Mouse (Mus musculus) forebrain, embryonic 11.5 days (tissue): Measurements from ENCODE around the gene Hs3st1. TPM values are rescaled to one million over a fixed set of nuclear protein-coding genes. Genes with fewer than 3 reads are reported as not detected.

Source experiments
- ATAC-seq: fragments of 200-750 bp; cut with Nextera tagmentation; replicated peaks from 2 replicates; pipeline ENCODE4 v1.8.0; 2017; ENCODE audit warnings: moderate TSS enrichment; ENCODE audit not compliant: low FRiP score
- DNase-seq: peaks from one replicate; pipeline ENCODE4 v3.0.0-alpha.2; 2017; ENCODE audit warnings: low spot score
- H3K27ac ChIP-seq: fragments of 300-500 bp; sonication (generic); 2 replicates; pipeline ENCODE4 v1.5.1; 2014; ENCODE audit warnings: low read depth, low read length
- H3K27me3 ChIP-seq: fragments of 300-500 bp; sonication (generic); 2 replicates; pipeline ENCODE4 v1.6.1; 2014; ENCODE audit warnings: mild to moderate bottlenecking, low read length, mixed read lengths; ENCODE audit not compliant: control insufficient read depth, insufficient read depth
- H3K36me3 ChIP-seq: fragments of 300-500 bp; sonication (generic); 2 replicates; pipeline ENCODE4 v1.6.1; 2014; ENCODE audit warnings: mild to moderate bottlenecking, low read length, moderate library complexity, mixed read lengths; ENCODE audit not compliant: control insufficient read depth, insufficient read depth
- H3K4me1 ChIP-seq: fragments of 300-500 bp; sonication (generic); replicated peaks from 2 replicates; pipeline ENCODE4 v1.6.1; 2014; ENCODE audit warnings: low read length, mixed read lengths; ENCODE audit not compliant: control insufficient read depth, insufficient read depth
- H3K4me2 ChIP-seq: fragments of 300-500 bp; sonication (generic); 2 replicates; pipeline ENCODE4 v1.6.1; 2014; ENCODE audit warnings: low read depth, mild to moderate bottlenecking, low read length, moderate library complexity, mixed read lengths; ENCODE audit not compliant: severe bottlenecking
- H3K4me3 ChIP-seq: fragments of 300-500 bp; sonication (generic); 2 replicates; pipeline ENCODE4 v1.5.1; 2014; ENCODE audit warnings: low read depth, low read length
- H3K9ac ChIP-seq: fragments of 300-500 bp; sonication (generic); 2 replicates; pipeline ENCODE4 v1.6.1; 2014; ENCODE audit warnings: low read length
- H3K9me3 ChIP-seq: fragments of 300-500 bp; sonication (generic); 2 replicates; pipeline ENCODE4 v1.6.1; 2016; ENCODE audit warnings: low read length, mixed read lengths; ENCODE audit not compliant: control insufficient read depth
- WGBS: fragments of 180-500 bp; shearing (Covaris S2); extraction: QIAGEN DNeasy Blood & Tissue Kit; methylation state at CpG from one replicate; pipeline ENCODE4 v1.1.7; 2014; 5-methylcytosine and 5-hydroxymethylcytosine counted together
- polyA plus RNA-seq: library from polyadenylated mRNA; unstranded; fragments of >200 nt; fragmentation: Nextera tagmentation; extraction: Ambion mirVana; gene quantifications from 2 replicates; pipeline ENCODE4 v1.2.1, GENCODE M21; 2014

The Hs3st1 gene
- polyA plus RNA-seq, 1 experiment from 2014 or later, result 8.3 TPM

- ATAC-seq (no peak), DNase-seq (no peak)
- Histone ChIP-seq H3K9me3 (no peaks in the 10 kb centered on the region), H3K27me3 (no peaks in the 10 kb centered on the region), H3K4me3 (no peak overlapping the region), H3K4me1 (no peaks in the 10 kb centered on the region), H3K9ac (no peak overlapping the region), H3K36me3 (no peaks in the 10 kb centered on the region), H3K4me2 (no peak overlapping the region), H3K27ac (no peak overlapping the region)
- WGBS, result 82% methylated on average over 2 of the region's 2 CpGs
Measured at GRCm38 (mm10) chr5:39758890-39759475, 3.7 kb upstream of the Hs3st1 start.

- WGBS, result 89% methylated on average over 2 of the region's 2 CpGs
- Histone ChIP-seq H3K27me3 (no peaks in the 10 kb centered on the region), H3K4me3 (no peak overlapping the region), H3K9me3 (no peaks in the 10 kb centered on the region), H3K4me1 (no peaks in the 10 kb centered on the region), H3K27ac (no peak overlapping the region), H3K9ac (no peak overlapping the region), H3K36me3 (no peaks in the 10 kb centered on the region), H3K4me2 (no peak overlapping the region)
- DNase-seq (no peak), ATAC-seq (no peak)
Measured at GRCm38 (mm10) chr5:39736843-39737242, 18.4 kb downstream of the Hs3st1 start.

GRCm38 (mm10) chr5:39733750-39734443 is 21.4 kb downstream of the Hs3st1 start:
- ATAC-seq (no peak), DNase-seq (no peak)
- Histone ChIP-seq H3K9ac (no peak overlapping the region), H3K4me2 (no peak overlapping the region), H3K36me3 (no peaks in the 10 kb centered on the region), H3K27ac (no peak overlapping the region), H3K4me1 (no peaks in the 10 kb centered on the region), H3K4me3 (no peak overlapping the region), H3K27me3 (no peaks in the 10 kb centered on the region), H3K9me3 (no peaks in the 10 kb centered on the region)
- 83% methylated on average over 1 of the region's 1 CpGs for WGBS

- no peak overlapping the region for H3K4me2 ChIP-seq
- DNase-seq (no peak), ATAC-seq (no peak)
- no peaks in the 10 kb centered on the region for H3K9me3 ChIP-seq
- WGBS, result 78% methylated on average over 5 of the region's 5 CpGs
- H3K36me3 ChIP-seq, result no peaks in the 10 kb centered on the region
- H3K4me1 ChIP-seq, result no peaks in the 10 kb centered on the region
- H3K27ac ChIP-seq, result no peak overlapping the region
- H3K9ac ChIP-seq, result no peak overlapping the region
- H3K27me3 ChIP-seq, result no peaks in the 10 kb centered on the region
- no peak overlapping the region for H3K4me3 ChIP-seq
Measured at GRCm38 (mm10) chr5:39733013-39733749, 22.1 kb downstream of the Hs3st1 start.

- 88% methylated on average over 13 of the region's 13 CpGs for WGBS
- ATAC-seq (no peak), DNase-seq (no peak)
- no peaks in the 10 kb centered on the region for H3K27me3 ChIP-seq
- H3K4me1 ChIP-seq, result no peaks in the 10 kb centered on the region
- no peak overlapping the region for H3K9ac ChIP-seq
- H3K4me3 ChIP-seq, result no peak overlapping the region
- no peak overlapping the region for H3K4me2 ChIP-seq
- H3K27ac ChIP-seq, result no peak overlapping the region
- H3K36me3 ChIP-seq, result no peaks in the 10 kb centered on the region
- H3K9me3 ChIP-seq, result no peaks in the 10 kb centered on the region
Measured at GRCm38 (mm10) chr5:39715694-39716550, 39.4 kb downstream of the Hs3st1 start.

- Histone ChIP-seq H3K9me3 (no peaks in the 10 kb centered on the region), H3K4me2 (no peak overlapping the region), H3K4me3 (no peak overlapping the region), H3K36me3 (no peaks in the 10 kb centered on the region), H3K27me3 (no peaks in the 10 kb centered on the region), H3K27ac (no peak overlapping the region), H3K4me1 (no peaks in the 10 kb centered on the region), H3K9ac (no peak overlapping the region)
- ATAC-seq (no peak), DNase-seq (no peak)
- WGBS, result 80% methylated on average over 5 of the region's 5 CpGs
Measured at GRCm38 (mm10) chr5:39715193-39715592, 40.1 kb downstream of the Hs3st1 start.

GRCm38 (mm10) chr5:39705539-39705938 is 49.7 kb downstream of the Hs3st1 start:
- Histone ChIP-seq H3K36me3 (no peaks in the 10 kb centered on the region), H3K4me3 (no peak overlapping the region), H3K9ac (no peak overlapping the region), H3K4me2 (no peak overlapping the region), H3K27me3 (no peaks in the 10 kb centered on the region), H3K9me3 (no peaks in the 10 kb centered on the region), H3K27ac (no peak overlapping the region), H3K4me1 (no peaks in the 10 kb centered on the region)
- WGBS, result 89% methylated on average over 3 of the region's 3 CpGs
- DNase-seq (no peak), ATAC-seq (no peak)

- H3K36me3 ChIP-seq, result no peaks in the 10 kb centered on the region
- DNase-seq (no peak), ATAC-seq (no peak)
- H3K4me1 ChIP-seq, result no peaks in the 10 kb centered on the region; the same call in 1 of the 2 replicates
- no peak overlapping the region for H3K4me3 ChIP-seq
- no peaks in the 10 kb centered on the region for H3K27me3 ChIP-seq
- H3K4me2 ChIP-seq, result no peak overlapping the region
- no peaks in the 10 kb centered on the region for H3K9me3 ChIP-seq
- H3K9ac ChIP-seq, result no peak overlapping the region
- no peak overlapping the region for H3K27ac ChIP-seq
- WGBS, result 97% methylated on average over 4 of the region's 4 CpGs
Measured at GRCm38 (mm10) chr5:39660826-39661225, 94.4 kb downstream of the Hs3st1 start.
